Mouse (Mus musculus) left cerebral cortex, adult 18-20 months (tissue): ENCODE measurements at regions not wholly inside any gene's neighbourhood (a gene's known extent, or its start where the extent isn't known, plus 50 kb on each side); places are given as distances from the start of the nearest gene placed in this dataset.
A peak's percentile ranks its signal among the peaks of the same experiment; 100 is the strongest.

Experiments used
- DNase-seq, 2 experiments: peaks; one replicate each; pipeline ENCODE4 v3.0.0; 2021 to 2022; ENCODE audit warnings: low spot score in 2 of 2, mixed read lengths in 1 of 2

DNA sequence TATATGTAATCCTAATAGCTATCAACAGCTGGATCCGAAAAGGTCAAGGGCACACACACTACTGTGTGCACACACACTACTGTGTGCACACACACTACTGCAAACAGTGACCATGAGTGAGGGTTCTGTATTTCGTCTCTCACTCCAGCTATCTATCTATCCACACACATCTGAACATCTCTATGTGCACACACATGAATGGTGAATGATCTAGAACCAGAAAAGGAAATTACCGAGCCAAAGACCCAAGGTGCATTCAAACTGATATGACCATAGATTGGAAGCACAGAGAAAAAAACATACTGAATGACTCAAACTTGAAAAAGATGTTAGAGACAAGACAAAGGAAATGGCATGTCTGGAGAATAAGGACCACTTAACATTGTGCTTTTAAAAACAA, 166.8 kb upstream of the Map3k1 start:
- no peak for DNase-seq

DNA sequence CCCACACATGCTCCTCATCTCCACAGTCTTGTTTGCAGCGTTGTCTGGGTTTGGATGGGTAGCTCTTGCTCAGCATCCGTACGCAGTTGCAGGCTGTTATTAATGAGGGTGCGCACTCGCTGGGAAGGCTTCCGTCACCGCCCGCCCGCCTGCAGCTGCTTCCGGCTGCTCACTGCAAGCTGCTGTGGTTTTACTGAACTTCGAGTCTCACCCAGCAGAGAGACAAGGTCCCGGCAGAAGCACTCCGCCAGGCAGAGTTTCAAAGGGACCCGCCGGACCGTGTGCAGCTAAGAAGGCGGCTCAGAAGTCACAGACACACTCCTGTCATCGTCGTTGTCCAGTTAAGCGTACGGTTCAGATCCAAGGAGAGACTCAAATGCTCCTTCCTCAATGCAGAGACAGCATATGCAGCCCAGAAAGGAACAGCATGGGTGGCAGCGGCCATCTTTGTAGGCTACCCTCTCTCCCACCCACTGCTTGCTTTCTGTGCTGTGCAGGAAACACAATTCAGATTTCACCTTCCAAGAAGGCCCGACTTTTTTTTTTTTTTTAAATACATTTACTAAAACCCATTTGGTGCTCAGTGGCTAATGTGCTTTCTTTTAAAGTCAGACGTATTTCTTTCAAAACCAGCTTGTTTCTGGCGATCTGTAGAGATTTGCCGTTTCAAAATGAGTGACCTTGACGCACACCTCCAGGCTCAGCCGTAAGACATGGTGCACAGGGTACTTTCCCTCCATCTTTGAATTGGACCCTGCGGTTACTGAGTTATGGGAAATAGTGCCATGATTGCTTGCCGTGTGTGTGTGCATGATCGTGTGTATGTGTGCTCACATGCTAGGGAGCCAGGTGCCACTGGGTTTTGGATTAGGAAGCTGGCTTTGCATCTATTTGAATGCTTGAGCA, 169.2 kb upstream of the Map3k1 start:
- no peak for DNase-seq

DNA sequence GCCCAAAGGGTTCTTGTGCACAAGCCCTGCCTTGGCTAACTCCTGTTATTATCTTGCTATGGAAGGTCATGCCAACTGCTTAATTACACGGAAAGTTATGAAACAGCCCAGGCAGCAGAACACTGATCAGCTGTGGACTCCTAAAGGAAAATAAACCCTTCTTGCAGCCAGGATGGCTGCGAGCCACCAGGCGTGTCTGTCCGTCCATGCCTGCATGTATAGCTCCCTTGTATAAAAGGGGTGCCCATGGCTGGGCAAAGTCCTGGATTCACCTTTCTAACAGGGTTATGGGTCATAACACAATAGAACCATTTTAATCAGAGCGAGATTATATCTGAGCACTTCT, 169.9 kb upstream of the Map3k1 start:
- no peak for DNase-seq

DNA sequence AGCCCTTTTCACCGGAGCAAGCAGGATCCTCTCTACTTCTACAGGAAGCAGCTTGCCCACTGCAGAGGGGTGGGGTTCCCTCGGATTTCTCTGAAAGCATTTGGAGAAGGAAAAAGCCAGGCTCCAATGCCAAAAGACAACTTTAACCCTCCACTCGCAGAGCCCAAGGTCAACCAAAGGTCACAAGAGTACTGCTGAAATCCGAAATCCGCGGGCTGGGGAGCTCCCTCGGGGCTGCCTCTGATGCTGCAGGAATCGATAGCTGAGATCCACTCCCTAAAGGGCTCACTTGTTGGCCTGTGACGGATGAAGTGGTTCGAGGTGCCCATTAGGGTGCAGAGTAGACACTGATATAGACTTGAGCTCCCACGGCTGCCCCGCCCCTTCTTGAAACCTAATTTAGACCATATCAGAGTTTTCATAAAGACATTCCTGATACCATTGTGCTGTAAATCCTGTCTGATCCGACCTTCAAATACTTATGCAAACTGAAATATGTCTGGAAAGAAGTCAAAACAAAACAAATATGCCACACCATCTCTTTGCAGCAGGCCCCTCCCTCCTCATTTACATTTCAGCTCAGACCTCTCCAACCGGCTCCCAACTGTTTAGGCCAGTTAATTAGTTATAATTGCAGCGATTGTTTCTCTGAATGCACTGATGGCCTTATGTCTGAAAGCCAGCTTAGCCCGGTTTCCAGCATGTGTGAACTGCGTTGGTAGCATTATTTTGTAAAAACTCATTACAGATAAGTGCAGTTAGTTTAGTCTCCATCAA, 170.8 kb upstream of the Map3k1 start:
- no peak for DNase-seq

DNA sequence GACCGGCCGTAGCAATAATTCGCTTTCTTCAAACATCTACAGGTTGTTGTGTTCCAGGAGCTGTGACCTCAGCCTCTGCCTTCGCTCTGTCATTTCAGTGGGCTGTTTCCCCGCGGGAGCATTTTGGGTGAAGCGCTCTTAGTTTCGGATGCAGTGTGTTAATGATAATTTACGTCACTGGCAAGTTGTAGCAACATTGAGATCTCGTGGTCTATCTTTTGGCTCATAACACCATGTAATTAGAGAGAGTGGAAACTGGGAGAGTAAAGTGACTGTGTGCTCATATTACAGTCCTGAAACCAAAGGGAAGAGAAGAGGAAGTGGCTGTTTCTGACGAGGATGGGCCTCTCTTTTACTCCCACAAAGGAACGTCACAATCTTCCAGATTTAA, 171.4 kb upstream of the Map3k1 start:
- no peak for DNase-seq

DNA sequence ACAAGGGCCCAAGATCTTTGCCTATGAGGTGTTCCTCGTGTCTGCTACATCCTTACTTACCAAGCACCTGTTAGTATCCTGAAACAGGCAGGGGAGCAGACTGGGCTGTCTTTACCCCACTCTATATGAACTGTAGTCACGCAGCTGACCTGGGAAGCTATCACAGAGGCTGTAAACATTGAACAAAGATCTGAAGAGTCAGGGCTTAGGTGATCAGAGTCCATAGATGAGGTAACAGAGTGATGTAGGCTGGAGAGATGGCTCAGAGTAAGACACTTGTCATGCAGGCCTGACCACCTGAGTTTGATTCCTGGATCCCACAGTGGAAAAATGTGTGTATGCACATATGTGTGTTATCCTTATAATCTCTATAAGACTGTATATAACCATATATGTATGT, 172.3 kb upstream of the Map3k1 start:
- no peak for DNase-seq

DNA sequence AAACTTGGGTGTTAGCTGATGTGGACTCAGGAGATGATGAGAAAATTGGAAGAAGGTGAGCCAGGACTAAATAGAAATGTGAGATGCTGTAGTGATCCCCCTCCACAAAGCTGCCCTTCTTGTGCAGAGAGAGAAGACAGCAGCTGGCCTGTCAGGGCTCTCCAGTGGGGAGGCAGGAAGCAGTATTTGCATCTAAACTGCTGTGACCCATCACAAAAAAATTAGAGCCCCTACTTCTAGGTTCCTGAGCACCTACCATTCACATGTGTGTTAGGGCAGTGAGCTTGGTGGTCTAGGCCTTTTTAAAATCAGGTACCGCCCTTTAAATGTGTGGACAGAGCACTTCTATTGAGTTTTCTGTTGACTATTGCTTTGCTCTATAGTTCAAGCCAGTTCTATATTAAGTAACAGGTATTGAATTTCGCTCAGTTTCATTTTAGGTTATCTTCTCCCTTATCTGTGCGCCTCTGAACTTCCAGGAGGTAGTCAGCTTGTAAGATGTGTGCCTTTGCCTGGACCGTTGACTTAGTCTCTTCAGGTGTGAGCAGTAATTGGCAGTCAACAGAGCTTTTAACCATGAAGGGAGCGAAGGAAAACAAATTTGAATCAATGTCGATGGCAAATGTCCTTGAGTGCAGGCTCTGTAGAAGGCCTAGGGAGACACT, 174.1 kb upstream of the Map3k1 start:
- no peak for DNase-seq

DNA sequence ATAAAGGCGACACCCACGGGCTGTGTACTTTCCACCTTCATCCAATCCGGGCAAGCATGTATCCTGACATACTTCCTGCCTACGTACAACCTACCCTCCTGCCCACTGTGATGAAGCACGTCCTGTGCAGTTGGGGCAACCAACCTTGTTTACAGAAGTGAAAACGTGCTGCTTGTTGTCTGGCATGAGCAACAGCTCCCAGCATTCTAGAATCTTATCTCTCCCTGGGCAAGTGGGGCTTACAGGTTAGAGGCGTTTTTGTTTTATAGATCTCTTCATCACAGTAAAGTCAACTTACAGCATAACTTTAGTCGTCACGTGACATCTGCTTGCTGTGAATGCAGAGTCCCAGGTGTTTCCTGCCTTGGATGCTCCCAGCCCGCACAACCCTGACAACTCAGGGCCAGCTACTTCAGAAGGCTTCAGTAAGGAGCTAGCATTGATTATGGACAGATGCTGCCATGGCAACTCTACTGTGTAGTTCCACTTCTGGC, 175.3 kb upstream of the Map3k1 start:
- DNase-seq = no peak

DNA sequence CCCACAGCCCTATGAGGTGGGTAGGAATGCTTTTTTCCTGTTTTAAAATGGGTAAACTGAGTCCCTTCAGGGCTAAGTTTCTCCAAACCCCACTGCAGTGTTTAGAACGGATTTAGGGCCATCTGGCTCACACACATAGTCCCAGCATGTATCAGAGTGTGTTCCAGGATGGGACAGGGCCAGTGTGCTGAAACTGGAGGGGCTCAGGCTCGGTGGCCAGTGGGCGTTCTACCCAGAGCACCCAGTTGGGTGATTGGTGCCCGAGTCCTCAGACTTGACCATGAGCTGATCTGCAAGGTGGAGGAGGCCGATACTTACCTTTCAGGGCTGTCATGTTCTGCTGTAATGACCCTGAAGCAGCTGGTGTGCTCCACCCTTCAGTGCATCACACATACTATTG, 176.6 kb upstream of the Map3k1 start:
- DNase-seq = no peak

DNA sequence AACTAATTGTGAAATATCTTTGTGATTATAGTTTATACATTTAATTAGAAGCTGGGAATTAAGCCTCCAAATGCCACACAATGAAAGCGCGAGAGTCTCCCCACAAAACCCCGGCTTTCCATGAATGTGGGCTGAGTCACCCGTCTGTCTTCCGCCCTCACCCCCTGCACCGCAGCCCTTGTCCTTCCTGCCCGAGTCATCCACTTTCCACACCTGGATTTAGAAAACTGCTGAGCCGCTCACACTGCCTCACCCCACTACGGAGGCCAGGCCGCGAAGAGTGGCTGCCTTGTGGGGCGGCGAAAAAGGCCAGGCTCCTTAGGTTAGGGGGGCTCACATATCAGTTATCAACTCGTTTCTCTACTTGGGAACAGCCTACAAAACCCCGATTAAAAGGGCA, 177.9 kb upstream of the Map3k1 start:
- no peak for DNase-seq

DNA sequence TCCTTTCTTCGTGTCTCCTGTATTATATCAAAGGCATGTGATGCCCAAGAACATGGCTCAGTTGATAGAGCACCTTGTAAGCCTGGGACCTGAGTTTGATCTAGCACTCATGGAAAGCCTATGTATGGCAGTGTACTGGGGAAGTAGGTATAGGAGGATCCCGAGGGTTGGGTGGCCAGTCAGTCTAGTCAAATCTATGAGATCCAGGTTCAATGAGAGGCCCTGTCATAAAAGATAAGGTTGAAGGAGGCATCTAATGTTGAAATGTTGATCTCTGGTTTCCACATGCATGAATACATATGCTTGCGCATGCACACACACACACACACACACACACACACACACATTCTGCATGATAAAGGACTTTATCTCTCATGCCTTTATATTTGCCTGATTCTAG, 178.6 kb upstream of the Map3k1 start:
- no peak for DNase-seq

DNA sequence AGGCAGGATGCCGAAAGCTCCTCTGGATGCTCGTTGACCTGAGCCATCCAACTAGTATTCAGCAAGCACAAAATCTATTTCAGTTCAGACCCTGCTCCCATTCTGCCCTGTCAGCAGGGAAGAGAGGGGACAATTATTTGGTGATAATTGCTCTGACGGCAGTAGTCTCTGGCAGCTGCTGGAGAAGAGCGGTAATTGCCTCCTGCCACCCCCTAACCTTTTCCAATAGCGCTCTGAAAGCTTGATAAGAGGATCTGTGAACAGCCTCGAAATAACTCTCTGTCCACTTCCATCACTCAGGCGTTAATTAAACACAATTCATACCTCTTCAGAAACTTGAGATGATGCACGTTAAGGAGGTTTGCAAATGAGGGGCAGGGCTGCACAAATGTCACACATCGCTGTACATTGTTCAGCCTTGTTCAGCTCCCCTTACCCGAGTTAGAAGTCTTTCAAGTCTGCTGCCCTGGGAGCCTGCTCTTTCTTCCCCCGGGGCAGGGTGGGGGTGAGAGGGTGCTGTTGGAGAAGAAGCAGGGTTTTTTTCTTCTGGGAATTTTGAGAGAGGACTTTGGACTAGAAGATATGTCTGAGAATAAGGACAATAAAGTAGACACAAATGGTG, 182.2 kb upstream of the Map3k1 start:
- no peak for DNase-seq

DNA sequence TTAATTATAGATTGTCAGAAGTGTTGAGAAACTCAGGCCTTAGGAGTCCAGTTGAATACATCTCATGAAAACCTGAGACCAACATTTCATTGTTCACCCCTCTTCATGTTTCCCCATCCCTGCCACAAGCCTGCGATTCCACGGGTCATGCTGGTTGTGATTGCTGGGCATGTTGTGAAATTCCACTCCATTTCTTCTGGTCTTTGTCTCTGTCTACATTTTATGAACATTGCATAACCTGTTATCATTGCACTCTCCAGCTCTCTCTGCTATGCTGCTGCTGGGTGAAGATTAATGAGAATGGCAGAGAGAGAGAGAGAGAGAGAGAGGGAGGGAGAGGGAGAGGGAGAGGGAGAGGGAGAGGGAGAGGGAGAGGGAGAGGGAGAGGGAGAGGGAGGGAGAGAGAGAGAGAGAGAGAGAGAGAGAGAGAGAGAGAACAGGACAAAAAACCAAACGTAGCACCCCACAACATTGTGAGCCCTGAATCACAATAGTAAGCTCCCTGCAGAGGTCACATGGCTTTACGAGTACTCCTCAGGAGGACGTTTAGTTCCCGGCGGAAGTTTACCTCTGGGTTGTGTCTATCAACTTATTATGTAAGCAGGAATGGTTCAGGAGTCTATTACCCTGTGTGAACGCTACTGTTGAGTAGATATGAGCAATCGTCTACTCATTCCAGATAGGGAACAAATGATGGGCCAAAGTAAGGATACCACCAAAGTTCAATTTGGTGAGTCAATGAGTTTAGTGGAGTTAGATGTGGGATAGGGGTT, 183.5 kb upstream of the Map3k1 start:
- no peak for DNase-seq

DNA sequence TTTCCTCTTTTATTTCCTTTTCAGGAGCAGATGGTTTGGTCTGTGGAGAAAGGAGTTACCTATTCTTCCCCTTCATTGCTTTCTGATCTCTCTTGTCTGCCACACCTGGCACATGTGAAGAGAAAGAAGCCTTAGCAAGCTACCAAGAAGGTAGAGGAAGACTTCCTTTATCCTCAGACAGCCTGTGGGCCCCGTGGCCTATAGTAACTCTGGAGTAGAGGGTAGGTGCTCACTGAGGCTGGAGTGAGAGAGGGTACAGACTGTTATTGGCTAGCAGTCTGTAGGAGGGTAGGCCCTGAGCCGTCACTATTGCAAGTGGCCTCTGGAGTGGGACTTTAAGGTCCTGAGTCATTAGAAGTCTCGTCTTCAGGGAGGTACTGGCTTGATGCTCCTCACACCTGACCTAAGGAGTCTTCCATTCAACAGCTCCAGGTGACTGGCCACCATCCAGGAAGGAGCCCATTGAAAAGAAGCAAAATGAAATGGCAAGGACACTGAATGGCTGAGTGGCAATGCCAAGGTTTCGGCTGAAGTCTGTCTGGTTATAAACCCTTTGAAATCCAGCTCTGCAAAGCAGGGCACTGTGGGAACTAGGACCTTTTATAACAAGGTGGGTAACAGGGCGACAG, 186.2 kb upstream of the Map3k1 start:
- DNase-seq = no peak

DNA sequence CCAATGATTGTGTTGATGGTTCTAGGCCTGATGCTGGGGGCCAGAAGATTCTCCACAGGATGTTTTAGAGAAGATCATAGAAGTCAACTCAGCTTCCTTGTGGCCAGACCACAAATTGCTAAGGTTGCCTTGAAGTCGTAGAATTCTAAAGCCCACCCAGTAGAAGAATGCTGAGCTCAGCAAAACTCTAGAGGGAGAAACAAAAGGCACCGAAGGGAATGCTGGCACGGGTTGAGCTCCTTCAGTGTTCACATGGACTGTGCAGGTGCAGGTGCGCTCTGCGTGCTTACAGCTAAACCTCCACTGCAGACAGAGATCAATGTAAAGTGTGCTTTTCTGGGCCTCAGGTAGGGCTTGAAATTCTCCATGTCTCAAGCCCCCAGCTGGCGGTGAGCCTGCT, 186.9 kb upstream of the Map3k1 start:
- DNase-seq = no peak

DNA sequence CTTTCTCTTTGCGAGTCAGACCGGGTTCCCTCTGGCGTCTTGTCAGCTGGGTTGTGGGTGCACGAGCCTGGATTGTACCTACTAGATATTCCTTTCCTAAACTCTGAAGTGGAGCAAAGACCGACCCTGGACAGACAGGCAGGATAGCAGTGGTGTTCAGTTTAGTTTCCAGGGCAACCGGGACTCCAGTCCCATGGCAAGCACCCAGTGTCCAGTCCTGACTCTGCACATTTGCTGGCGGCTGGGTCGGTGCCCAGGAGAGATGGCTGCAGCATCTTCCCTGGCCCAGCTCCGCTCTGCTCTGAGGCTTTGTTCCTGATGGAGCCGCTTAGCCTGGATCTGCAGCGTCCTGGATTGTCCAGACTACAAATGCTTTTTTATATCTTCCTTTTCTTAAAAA, 188.1 kb upstream of the Map3k1 start:
- DNase-seq = peak in 1 of 2 experiments; percentile 23

DNA sequence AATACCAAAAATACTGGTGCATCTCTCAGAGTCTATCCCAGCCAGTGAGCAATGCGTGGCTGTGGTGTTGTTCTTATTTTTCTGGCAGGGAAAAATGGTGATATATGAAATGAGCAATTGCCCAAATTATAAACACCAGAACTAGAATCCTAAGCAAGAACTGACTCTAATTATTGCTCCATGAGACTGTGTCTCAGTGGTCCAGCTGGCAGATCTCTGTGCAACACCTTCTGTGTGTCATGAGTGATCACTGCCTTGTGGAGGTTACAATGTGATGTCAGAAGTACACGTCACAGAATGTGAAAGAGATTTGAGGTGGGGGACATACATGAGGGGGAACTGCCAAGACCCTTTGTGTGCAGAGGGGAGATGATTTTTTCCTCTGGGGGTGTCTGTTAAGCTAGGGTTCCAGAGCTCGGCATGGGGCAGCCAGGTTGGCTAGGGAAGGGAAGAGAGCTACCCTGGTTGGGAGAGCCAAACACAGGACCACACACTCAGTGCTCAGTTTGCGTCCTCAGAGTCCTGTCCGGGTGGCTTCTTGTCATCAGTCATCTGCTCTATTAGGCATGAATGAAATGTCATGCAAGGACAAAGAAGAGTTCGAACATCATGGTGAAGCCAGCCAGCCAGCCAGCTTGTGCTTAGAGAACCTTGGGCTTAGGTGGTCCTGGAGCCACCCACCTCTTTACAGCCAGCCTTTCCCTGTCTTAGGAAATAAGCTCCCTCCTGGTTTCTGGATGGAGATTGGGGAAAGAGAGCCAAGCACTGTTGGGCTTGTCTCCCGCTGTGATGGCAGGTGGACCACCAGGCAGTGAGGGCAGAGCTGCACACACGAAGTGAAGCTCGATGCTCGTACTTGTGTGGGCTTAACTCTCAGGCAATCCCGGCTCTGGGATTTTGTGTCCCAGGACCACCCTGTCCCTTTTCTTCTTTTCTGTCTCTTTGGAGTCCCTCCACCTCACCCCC, 189.5 kb upstream of the Map3k1 start:
- no peak for DNase-seq

DNA sequence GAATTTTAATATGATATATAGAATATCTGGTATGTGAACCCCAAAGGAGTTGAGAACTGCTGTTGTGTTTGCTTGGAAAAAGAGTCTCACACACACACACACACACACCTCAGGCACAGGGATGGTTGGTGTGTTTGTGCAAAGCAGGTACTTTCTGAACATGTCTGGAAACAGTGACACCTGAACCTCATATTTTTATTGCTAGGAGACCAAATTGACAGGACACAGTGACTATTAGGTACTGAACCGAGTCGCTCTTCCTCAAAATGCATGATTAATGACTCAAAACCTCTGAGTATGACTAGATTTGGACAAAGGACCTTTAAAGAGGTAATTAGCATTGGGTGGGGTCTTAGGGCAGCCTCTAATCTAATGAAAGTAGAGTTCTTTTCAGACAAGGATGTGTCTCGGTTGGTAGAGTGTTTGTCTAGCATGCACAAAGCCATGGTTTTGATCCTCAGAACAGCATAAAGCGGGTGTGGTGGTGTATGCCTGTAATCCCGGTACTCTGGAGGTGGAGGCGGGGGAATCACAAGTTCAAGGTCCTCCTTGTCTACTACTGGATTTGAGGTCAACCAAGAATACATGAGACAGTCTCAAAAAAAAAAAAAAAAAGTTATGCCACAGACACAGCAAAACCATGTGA, 191.0 kb upstream of the Map3k1 start:
- no peak for DNase-seq

DNA sequence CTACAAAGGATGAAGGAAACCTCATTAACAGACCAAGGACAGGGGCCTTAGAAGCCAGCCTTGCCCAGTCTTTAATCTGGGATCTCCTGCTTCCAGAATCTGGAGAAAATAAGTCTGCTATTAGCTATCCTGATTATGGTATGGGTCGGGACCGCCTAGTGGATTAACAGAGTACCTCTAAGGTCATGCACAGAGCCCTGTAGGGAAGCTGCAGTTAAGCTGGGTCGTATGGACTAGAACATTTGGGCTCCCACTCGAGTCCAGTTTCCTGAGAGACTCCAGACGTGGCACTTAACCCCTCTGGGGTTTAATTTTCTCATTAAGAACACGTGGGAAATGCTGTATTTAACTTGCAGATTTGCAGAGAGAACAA, 191.5 kb upstream of the Map3k1 start:
- DNase-seq = no peak
